Mouse (Mus musculus) spleen, embryonic (tissue): ENCODE measurements at regions not wholly inside any gene's neighbourhood (a gene's known extent, or its start where the extent isn't known, plus 50 kb on each side); places are given as distances from the start of the nearest gene placed in this dataset.

Experiments
- CTCF ChIA-PET: fragments of 350-600 bp; sonication (Branson Sonifier 250); formaldehyde crosslinking; loops from one replicate; lab custom pipeline; 2022; lab: Charles Lee

DNA sequence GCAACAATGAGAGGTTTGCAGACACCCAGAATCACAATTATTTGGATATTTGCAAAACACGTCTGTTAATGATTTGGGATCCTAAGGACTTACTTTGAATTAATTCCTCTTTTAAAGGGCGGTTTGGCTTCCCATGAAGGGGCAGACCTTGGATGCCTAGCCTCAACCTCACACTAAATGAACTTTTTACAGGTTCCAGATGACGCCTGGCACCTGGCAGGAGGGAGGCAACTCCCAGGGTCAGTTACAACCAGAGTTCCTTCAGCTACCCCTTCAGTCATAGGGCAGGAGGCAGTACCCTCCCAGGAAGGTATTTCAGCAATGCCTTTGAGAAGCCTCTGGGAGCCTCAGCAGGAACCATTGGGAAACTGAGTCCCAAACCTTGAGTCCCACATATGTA is 57.9 kb upstream of the Stx18 start:
- CTCF ChIA-PET: no interaction called here

DNA sequence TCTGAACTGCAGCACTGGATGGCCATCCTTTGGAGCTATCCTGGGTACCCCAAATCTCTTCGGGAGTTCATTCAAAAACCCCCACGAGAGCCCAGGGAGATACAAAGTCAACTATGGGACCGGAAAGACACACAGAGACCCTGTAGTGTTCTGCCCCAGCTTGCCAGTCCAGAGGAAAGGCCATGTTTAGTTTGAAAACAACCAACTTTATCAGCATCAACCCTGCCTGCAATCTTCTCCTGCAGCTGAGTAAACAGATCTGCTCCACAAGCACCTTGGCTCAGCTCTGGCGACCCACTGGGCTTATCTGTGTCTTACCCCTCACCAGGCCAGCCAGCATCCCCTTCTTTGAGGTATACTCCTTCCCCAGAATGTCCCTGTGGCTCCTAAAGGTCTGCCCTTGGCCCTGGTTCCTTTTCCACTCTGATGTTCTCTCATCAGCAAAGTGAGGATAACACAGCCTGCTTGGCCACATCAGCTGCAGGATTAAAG is 61.6 kb upstream of the Stx18 start:
- CTCF ChIA-PET: interaction anchor here (0.5 kb wide), 1 partner anchor 68 kb away, joined by 4 read pairs; no protein-coding TSS in a partner anchor

DNA sequence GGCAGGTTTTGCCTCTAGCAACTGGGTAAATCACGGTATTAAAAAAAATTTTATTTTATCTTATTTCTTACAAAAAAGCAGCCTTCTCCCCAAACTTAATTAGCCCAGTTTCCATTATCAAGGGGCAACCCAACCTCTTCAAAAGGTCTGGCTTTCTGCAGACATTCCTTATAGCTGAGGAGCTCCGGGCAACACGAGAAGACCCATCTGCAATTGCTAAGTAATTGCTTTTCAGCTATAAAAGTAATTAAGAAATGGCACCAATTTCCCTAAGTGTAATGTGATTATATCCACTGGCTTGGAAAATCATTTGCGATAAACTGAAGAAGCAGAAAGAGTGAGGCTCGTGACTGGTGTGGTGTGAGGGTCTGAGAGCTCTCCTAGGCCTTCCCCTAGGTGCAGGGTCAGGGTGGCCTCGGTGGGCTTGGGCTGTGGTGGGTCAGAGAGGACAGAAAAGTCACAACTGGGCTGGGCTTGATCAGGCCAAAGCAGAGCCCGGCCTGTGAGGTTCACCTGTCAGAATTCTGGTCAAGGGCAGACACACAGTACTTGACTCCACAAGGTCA is 65.5 kb upstream of the Stx18 start:
- CTCF ChIA-PET: no interaction called here

DNA sequence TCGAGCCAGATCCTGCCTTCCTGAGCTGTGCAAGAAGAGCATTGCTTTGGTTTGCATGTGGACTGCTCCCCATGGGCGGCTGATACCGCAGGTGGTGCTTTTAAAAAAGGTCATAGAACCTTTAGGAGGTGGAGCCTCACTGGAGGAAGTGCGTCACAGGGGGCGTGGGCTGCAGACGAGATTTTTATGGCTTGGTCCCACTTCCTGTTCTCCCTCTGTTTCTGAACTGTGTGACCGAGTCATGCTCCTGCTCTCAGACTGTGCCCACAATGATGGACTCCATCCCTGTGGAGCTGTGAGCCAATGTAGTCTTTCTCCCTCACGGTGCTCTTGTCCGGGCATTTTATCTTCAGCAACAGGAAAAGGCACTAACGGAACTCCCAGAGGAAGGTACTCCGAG is 66.8 kb upstream of the Stx18 start:
- CTCF ChIA-PET: no interaction called here

DNA sequence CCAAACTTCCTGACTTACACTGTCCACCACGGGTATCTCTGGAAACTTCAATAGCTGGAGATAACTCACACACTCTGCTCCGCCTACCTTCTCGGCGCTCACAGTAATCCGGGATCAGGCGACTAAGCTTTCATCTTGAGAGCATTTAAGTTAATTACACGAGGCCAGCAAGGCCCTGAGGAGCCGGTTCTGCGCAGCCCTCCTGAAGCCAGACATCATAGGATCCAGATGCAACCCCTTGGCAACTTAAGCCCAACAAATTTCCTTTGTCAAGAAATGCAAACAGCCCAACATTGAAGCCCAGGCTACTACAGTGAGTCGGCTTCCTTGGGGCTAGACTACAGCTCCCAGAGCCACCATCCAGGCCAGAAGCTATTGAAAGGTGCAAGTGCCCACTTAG is 69.9 kb upstream of the Stx18 start:
- CTCF ChIA-PET: no interaction called here

DNA sequence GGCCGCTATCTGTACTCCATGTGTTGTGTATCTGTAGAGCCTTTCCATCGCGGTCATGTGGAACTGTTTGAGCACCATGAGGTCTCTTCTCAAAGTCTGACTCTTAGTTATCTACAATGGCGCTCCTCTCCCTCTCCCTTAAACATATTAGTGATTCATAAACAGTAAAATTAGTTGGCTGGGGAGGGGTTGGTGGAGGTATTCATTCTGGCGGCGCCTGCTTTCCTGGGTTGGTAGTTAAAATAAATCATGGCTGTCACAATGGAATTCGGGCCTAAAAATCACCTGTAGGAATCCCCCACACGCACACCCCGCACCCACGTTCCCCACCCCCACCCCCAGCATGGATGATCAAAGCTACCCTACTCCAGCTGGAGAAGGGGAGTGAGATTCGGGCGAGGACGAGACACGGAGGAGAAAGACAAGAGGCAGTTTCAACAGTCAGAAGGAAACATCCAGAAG is 70.6 kb upstream of the Stx18 start:
- CTCF ChIA-PET: no interaction called here

DNA sequence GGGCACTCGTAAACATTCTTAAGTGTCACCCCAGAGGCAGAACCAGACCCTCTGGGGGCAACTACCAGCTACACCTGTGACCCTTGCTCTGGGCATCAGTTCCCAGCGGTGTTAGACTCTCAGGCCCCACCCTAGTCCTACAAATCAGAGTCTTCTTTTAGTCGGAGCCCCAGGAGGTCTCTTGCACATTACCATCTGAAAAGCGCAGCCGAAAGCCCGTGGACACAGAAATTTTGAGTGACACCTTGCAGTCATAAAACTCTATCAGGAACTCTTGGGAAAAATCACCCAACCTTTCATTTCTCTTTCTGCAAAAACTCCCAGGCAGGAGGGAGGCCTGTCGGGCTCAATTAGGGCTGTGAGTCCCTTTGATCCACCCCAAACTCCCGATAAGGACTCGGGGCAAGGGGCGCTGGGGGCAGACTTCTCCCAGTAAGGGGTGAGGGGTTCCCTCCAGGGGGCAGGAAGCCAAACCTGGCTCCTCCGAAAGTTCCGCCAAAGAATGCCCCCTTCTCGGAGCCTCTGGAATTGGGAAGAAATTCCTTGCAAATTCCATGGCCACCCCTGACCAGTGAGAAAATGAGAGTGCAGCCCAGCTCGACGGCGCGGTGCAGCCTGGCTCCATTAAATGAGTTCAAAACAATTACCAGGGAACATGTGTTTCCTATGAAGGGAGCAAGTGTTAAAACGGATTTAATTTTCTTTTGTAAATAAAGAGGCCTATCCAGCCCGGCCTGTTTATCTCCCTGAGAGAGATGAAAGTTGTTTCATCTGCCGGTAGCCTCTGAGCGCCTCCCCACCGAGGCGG is 71.2 kb upstream of the Stx18 start:
- CTCF ChIA-PET: no interaction called here

DNA sequence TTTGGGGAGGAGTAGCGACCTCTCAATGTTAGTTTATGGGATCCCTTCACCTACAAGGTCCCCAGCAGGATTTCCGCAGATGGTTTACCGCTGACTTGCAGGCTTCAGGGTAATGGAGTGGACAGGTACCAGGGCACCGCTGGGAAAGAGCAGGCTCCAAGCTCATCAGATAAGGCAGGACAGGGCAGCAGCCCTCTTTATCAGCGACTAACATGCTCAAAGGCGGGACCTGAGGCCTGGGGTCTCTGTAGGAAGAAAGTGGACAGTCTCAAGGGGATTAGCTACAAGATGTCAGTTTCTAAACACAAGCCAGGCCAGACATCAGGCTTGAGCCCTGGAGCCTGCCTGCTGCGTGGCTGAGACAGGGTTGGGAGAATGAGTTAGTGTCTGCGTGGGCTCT is 74.9 kb upstream of the Stx18 start:
- CTCF ChIA-PET: no interaction called here

DNA sequence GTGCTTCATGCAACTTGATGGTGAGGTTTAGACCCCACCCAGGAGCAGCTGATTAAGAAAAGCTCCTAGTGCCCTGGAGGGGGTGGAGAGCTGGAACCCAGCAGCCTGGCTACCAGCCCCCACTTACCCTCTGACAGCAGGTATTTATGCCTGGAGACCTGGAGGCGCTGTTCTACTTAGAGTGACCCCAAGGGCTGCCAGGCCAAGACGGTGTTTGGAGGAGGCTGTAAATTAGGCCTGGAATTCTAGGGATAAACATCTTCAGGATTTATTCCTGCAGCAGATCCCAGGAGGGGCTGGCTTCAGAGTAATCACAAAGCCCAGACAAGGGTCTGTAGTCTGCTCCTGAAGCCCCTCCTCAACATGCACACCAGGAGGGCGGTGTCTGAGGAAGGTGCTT is 76.0 kb upstream of the Stx18 start:
- CTCF ChIA-PET: no interaction called here

DNA sequence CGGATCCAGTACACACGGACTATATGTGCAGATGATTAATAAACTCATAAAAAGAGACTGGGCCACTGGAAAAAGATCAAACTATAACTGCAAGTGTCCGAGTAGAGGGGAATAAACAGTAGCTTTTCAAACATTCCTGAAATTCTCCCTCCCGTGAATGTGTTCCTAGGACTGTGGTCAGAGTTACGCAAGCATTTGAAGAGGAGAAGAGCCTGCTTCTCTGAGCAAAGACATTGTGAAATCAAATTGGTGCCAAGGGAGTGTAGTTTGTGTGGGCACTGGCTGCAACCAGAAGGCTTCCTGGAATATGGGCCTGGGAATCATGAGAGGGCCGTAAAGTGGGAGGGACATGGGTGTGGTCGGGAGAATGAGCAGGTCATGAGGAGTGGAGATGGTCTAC is 78.3 kb upstream of the Stx18 start:
- CTCF ChIA-PET: no interaction called here

DNA sequence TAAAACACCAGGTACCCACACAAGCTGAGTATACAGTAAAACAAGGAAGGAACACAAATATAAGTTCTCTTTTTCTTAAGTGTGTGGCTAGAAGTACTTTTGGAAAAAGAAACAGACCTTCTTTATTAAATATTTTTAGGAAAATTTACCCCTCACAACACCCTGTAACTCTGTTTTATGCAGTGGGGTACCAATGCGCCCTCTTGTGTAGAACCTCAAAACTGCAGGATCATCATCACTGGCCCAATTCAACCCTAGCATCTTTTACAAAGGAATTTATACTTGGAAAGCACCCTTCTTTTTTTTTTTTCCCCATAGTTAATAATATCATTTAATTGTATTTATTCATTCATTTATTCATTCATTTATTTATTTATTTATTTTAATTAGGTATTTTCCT is 86.4 kb upstream of the Stx18 start:
- CTCF ChIA-PET: no interaction called here

DNA sequence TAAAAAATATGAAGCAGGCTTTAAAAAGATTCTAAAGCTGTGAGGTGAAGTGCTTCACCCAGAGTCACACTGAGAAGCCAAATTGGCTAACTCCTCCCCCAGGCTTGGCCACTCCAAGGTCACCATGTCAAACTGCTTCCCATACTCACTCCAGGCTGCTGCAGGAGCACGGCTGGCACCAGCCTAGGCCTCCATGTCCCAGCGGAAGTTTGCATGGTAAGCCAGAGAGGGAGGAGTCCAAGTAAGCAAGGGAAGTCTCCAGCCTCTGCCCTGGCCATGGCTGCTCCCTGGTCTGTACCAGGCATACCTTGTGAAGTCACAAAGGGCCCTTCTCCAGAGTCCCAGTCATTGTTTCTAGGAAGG is 105.8 kb upstream of the Stx18 start:
- CTCF ChIA-PET: no interaction called here

DNA sequence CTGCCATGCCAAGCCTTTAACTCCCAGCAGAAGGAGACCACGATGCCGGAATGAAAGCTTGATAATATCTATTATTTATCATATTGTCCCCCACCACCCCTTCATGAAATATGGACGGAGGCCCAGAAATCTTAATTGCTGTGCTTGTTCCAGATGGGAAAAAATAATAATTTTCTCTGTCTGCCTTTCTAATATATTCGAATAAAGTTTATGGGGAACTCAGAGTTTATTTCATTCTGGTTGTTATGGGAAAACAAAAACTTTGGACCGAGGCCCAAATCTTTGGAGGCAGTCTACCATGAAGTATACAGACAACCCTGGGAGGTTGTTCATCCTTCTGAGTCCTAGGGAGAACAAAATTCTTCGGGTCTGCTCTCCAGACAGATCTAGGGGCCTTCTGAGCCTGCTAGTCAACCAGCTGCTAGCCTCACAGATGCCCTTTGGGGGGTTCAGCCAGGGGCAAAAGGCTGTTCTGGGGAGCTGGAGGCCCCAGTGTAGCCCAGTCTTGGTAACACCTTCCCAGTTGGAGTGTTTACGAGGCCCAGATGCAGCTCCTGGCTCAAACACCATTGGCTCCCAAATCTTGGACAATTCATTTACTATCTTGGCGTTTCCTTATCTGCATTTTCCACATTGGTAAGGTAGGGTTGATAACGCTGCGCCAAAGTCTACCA is 106.3 kb upstream of the Stx18 start:
- CTCF ChIA-PET: no interaction called here

DNA sequence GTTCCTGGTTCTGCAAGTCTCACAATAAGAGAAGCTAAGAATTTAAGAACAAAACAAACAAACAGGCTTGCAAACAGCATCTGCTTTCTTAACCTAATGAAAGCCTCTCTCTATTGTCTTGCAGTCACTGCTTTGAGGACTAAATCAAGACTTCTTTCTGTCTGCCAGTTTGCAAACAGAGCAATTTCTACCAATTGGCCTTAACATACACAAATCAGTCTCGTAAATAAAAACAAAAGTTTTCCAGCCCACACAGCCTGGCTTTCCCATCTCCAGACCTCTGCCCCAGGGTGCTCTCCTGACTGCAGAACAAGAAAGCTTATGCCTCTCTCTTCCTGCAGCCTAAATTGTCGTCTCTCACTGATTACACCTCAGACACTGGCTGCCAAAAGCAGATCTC is 96.1 kb upstream of the Msx1 start:
- CTCF ChIA-PET: no interaction called here

DNA sequence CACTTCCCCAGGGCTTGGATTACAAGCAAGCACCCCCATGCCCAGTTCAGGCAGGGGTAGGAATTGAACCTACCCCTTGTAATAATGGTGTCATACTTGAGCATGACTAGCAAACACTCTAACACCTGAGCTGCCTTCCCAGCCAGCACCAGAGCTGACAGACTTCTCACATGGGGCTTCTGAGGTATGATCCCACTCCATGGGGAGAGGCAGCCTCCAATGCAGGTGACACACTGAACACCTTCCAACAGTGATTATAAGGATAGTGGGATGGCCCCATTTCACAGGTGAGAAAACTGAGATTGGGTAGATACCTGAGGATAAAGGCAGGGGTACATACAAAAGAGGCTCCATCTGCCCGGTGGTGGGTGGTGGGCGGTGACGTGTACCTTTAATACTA is 94.7 kb upstream of the Msx1 start:
- CTCF ChIA-PET: no interaction called here

DNA sequence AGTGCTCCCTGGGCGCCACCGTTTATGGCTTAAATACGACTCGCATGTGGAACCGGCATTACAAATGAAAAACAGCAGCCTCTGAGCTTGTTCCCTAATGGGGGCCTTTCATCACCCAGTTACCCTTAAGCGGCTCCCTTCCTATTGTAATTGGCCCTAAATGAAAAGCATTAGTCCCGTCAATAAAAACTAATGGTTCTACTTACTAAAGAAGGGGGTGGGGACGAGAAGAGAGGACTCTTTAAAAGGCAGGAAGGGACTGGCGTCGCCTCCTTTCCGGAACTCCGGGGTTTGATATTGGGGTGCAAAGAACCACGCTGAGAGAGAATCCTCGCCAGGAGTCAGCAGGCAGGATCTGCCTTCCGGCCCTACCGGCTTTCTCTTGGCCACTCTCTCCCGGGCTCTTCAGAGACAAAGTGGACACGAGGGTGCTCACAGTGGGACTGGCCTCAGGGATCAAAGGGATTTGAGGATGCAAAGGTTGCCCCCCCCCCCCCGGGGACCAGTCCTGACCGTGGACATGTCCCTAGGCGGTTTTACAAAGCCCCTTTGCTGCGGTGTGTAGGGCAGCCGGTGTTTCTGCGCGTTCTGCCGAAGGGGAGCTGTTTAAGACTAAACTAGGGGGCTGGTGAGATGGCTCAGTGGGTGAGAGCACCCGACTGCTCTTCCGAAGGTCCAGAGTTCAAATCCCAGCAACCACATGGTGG is 93.8 kb upstream of the Msx1 start:
- CTCF ChIA-PET: no interaction called here

DNA sequence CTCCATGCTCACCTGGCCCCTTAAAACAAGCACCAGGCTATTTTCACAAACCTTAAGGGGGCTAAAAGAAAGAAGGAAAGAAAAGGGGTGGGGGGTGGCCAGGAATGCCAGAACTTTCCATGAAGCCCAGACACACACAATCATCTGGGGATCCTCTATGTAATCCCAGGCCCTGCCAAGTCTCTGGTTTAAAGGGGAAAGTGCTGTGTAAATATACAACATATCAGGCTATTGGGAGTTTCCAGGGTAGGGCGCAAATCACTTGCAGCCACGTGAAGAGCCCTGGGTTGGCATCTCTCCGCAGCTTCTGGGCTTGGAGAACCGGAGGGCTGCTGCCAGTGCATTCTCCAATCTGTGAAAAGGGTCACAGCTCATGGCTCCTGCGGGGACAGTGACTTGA is 92.8 kb upstream of the Msx1 start:
- CTCF ChIA-PET: no interaction called here

DNA sequence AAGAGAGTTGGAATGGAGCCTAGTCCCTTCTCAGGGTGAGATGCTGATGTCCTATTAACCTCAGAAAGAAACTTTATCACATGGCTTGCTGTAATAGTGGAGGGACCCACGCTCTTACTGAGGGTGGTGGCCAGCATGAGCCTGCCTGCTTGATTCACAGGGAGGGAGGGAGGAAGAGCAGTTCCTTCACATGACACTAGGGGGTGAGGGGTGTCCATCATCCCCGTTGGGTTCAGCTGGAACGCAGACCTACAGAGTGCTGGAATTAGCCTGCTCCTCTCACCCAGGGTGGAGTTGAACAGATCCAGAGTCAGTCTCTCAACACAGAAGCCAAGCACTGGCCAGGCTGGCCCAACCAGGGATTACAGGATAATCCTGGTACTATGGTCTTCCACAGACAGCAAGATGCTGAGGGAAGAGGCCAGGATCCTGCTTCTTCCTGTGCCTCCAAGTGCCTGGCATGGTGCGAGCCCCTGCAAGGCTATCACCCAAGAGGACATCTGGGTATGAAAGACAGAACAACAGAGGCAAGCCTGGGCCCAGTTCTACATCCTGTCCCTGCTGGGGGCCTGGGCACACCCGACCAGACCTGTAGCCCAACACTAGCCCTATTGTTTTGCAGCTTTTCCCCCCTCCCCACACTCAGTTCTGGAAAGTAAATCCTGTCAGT is 80.4 kb upstream of the Msx1 start:
- CTCF ChIA-PET: no interaction called here

DNA sequence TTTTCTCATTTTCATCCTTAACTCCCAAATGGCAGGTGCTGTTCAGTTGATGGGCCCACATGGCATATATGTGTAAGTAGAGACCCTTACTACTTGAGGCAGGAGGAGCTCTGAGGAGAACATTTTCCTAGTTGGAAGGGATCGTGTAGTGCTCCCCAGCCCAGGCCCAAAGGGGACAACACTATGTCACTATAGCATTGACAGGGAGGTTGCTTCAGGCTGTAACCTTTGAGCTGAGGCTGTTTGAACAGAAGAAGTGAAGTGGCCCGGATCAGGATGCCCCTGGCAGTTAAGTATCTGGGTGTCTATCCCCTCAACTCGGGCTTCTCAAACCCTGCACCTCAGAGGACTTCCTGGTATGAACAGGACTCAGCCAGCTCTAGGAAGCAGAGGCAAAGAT is 79.5 kb upstream of the Msx1 start:
- CTCF ChIA-PET: no interaction called here

DNA sequence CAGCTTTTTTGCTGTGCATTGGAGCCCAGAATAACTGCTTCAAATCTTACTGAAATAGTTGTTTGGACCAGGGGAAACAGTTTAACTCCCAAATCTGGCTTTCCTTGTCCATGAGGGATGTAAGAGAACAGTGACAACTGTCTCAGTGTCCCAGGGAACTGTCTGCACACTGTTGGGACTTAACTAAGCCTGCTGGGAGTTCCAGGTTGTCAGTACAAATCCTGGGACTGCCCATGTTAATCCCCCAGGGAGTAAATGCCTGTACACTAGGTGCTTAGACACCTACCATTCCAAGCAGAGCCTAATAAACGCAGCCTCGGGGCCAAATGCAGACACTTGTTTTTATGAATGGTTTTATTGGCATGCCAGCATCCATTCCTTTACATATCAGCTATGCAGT is 78.4 kb upstream of the Msx1 start:
- CTCF ChIA-PET: no interaction called here

DNA sequence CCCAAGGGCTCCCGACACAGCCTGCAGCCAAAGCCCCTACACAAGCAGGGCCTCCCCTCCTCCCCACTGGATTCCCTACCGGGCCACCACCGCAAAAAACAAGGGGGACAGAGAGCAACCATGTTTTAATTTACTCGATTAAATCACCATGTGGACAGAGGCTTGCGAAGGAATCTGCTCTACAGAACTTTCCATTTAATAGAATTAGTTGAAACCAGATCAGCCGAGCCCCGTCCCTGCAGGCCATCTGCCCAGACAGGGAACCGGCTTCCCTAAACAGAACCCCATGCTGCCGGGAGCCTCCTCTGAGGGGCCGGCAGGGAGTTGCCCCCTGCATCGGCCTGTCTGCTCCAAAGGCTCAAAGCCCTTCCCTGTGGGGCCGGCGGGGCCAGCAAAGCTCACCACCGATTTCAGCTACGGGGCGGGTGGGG is 77.5 kb upstream of the Msx1 start:
- CTCF ChIA-PET: no interaction called here
